Mouse (Mus musculus) forebrain, embryonic 15.5 days (tissue): ENCODE data around the gene Sept12. TPM values are rescaled to one million over a fixed set of nuclear protein-coding genes. Genes with fewer than 3 reads are reported as not detected.

Experiments
- ATAC-seq: fragments of 200-750 bp; cut with Nextera tagmentation; replicated peaks from 2 replicates; pipeline ENCODE4 v1.8.0; 2017; ENCODE audit warnings: mild to moderate bottlenecking, moderate TSS enrichment, moderate library complexity
- H3K27ac ChIP-seq: fragments of 300-500 bp; sonication (generic); replicated peaks from 2 replicates; pipeline ENCODE4 v1.5.1; 2015; ENCODE audit warnings: mild to moderate bottlenecking, inconsistent platforms
- H3K27me3 ChIP-seq: fragments of 300-500 bp; sonication (generic); 2 replicates; pipeline ENCODE4 v1.6.1; 2015; ENCODE audit warnings: inconsistent platforms
- H3K36me3 ChIP-seq: fragments of 300-500 bp; sonication (generic); 2 replicates; pipeline ENCODE4 v1.6.1; 2015; ENCODE audit warnings: mild to moderate bottlenecking, inconsistent platforms
- H3K4me1 ChIP-seq: fragments of 300-500 bp; sonication (generic); 2 replicates; pipeline ENCODE4 v1.6.1; 2015; ENCODE audit warnings: inconsistent platforms
- H3K4me2 ChIP-seq: fragments of 300-500 bp; sonication (generic); replicated peaks from 2 replicates; pipeline ENCODE4 v1.6.1; 2015; ENCODE audit warnings: mild to moderate bottlenecking, inconsistent platforms
- H3K4me3 ChIP-seq: fragments of 300-500 bp; sonication (generic); 2 replicates; pipeline ENCODE4 v1.5.1; 2015; ENCODE audit warnings: mild to moderate bottlenecking, inconsistent platforms
- H3K9ac ChIP-seq: fragments of 300-500 bp; sonication (generic); replicated peaks from 2 replicates; pipeline ENCODE4 v1.6.1; 2015; ENCODE audit warnings: mild to moderate bottlenecking, inconsistent platforms
- H3K9me3 ChIP-seq: fragments of 300-500 bp; sonication (generic); 2 replicates; pipeline ENCODE4 v1.6.1; 2016; ENCODE audit warnings: inconsistent platforms
- WGBS: fragments of 180-500 bp; shearing (Covaris S2); methylation state at CpG from one replicate; pipeline ENCODE4 v1.1.7; 2015; ENCODE audit warnings: mixed read lengths; 5-methylcytosine and 5-hydroxymethylcytosine counted together
- polyA plus RNA-seq: library from polyadenylated mRNA; unstranded; fragments of >200 nt; fragmentation: Nextera tagmentation; extraction: Ambion mirVana; gene quantifications from 2 replicates; pipeline ENCODE4 v1.2.1, GENCODE M21; 2015

The Sept12 gene
- polyA plus RNA-seq, 1 experiment from 2014 or later, result not detected

- no peak for ATAC-seq
- Histone ChIP-seq H3K4me3 (no peak overlapping the region), H3K9me3 (no peaks in the 10 kb centered on the region), H3K36me3 (no peaks in the 10 kb centered on the region; the same call in 1 of the 2 replicates), H3K9ac (no peak overlapping the region), H3K27me3 (no peaks in the 10 kb centered on the region), H3K4me2 (no peak overlapping the region), H3K27ac (no peak overlapping the region), H3K4me1 (peaks cover 7% of the 10 kb centered on the region)
- 86% methylated on average over 5 of the region's 5 CpGs for WGBS
Measured at GRCm38 (mm10) chr16:4969055-4969843, 28.4 kb downstream of the Sept12 start.

GRCm38 (mm10) chr16:4968426-4968825, 29.2 kb downstream of the Sept12 start:
- no peaks in the 10 kb centered on the region for H3K9me3 ChIP-seq
- H3K36me3 ChIP-seq, result no peaks in the 10 kb centered on the region; the same call in 1 of the 2 replicates
- peaks cover 7% of the 10 kb centered on the region for H3K4me1 ChIP-seq
- WGBS, result 74% methylated on average over 3 of the region's 3 CpGs
- no peak overlapping the region for H3K4me2 ChIP-seq
- no peak overlapping the region for H3K4me3 ChIP-seq
- H3K27me3 ChIP-seq, result no peaks in the 10 kb centered on the region
- no peak for ATAC-seq
- H3K9ac ChIP-seq, result no peak overlapping the region
- H3K27ac ChIP-seq, result no peak overlapping the region

- 87% methylated on average over 8 of the region's 8 CpGs for WGBS
- Histone ChIP-seq H3K4me3 (no peak overlapping the region), H3K27ac (no peak overlapping the region)
Measured at GRCm38 (mm10) chr16:4965392-4966129, 32.1 kb downstream of the Sept12 start.

GRCm38 (mm10) chr16:4964731-4965391, 32.8 kb downstream of the Sept12 start:
- ATAC-seq, result peak; percentile 17

More at GRCm38 (mm10) chr16:4965392-4966129, 32.1 kb downstream of the Sept12 start:
- no peaks in the 10 kb centered on the region; the same call in 1 of the 2 replicates for H3K36me3 ChIP-seq
- ATAC-seq, result no peak
- H3K27me3 ChIP-seq, result no peaks in the 10 kb centered on the region
- H3K4me2 ChIP-seq, result no peak overlapping the region
- no peak overlapping the region for H3K9ac ChIP-seq
- H3K9me3 ChIP-seq, result no peaks in the 10 kb centered on the region
- peaks cover 25% of the 10 kb centered on the region for H3K4me1 ChIP-seq

GRCm38 (mm10) chr16:4963797-4964709, 33.6 kb downstream of the Sept12 start, which contains the start of gene Anks3:
Gene Anks3, minus strand, starts transcription at chr16:4964205.
- peaks cover 25% of the 10 kb centered on the region for H3K4me1 ChIP-seq
- ATAC-seq, result peak; percentile 99
- peak within 1 kb of the TSS; percentile 80 for H3K4me3 ChIP-seq
- peak within 1 kb of the TSS; percentile 77 for H3K9ac ChIP-seq
- H3K36me3 ChIP-seq, result no peaks in the 10 kb centered on the region
- H3K27me3 ChIP-seq, result no peaks in the 10 kb centered on the region
- peak within 1 kb of the TSS; percentile 85 for H3K27ac ChIP-seq
- no peaks in the 10 kb centered on the region for H3K9me3 ChIP-seq
- under 1% methylated on average over 76 of the region's 76 CpGs for WGBS
- H3K4me2 ChIP-seq, result peak within 1 kb of the TSS; percentile 68

More at GRCm38 (mm10) chr16:4964731-4965391, 32.8 kb downstream of the Sept12 start:
- WGBS, result 22% methylated on average over 13 of the region's 13 CpGs
- H3K9ac ChIP-seq, result peak overlapping the region; percentile 77
- peak overlapping the region; percentile 68 for H3K4me2 ChIP-seq
- H3K36me3 ChIP-seq, result no peaks in the 10 kb centered on the region; the same call in 1 of the 2 replicates
- H3K9me3 ChIP-seq, result no peaks in the 10 kb centered on the region
- H3K4me3 ChIP-seq, result peak overlapping the region; percentile 80
- H3K4me1 ChIP-seq, result peaks cover 25% of the 10 kb centered on the region
- H3K27ac ChIP-seq, result peak overlapping the region; percentile 85
- no peaks in the 10 kb centered on the region for H3K27me3 ChIP-seq

GRCm38 (mm10) chr16:4963346-4963745, 34.3 kb downstream of the Sept12 start:
- H3K27ac ChIP-seq, result 0 out of 2 replicates have a peak overlapping the region, but pooled peaks have one; percentile 85
- H3K9me3 ChIP-seq, result no peaks in the 10 kb centered on the region
- H3K4me2 ChIP-seq, result peak overlapping the region; percentile 68
- peak overlapping the region; percentile 77 for H3K9ac ChIP-seq
- H3K36me3 ChIP-seq, result no peaks in the 10 kb centered on the region
- ATAC-seq, result no peak
- H3K27me3 ChIP-seq, result no peaks in the 10 kb centered on the region
- peak overlapping the region; percentile 80 for H3K4me3 ChIP-seq
- H3K4me1 ChIP-seq, result peaks cover 25% of the 10 kb centered on the region
- WGBS, result 37% methylated on average over 9 of the region's 9 CpGs

- H3K4me3 ChIP-seq, result no peak overlapping the region
- H3K36me3 ChIP-seq, result peaks cover 15% of the 10 kb centered on the region
- no peaks in the 10 kb centered on the region for H3K9me3 ChIP-seq
- no peak for ATAC-seq
- 91% methylated on average over 8 of the region's 8 CpGs for WGBS
- no peak overlapping the region for H3K27ac ChIP-seq
- H3K27me3 ChIP-seq, result no peaks in the 10 kb centered on the region
- H3K4me2 ChIP-seq, result no peak overlapping the region
- H3K4me1 ChIP-seq, result peaks cover 22% of the 10 kb centered on the region
- no peak overlapping the region for H3K9ac ChIP-seq
Measured at GRCm38 (mm10) chr16:4960260-4960659, 37.4 kb downstream of the Sept12 start.

GRCm38 (mm10) chr16:4957446-4957845, 40.2 kb downstream of the Sept12 start:
- peaks cover 7% of the 10 kb centered on the region for H3K4me1 ChIP-seq
- WGBS, result 90% methylated on average over 3 of the region's 3 CpGs
- H3K9ac ChIP-seq, result no peak overlapping the region
- H3K27me3 ChIP-seq, result no peaks in the 10 kb centered on the region
- H3K36me3 ChIP-seq, result peaks cover 43% of the 10 kb centered on the region
- H3K4me2 ChIP-seq, result no peak overlapping the region
- no peaks in the 10 kb centered on the region for H3K9me3 ChIP-seq
- no peak overlapping the region for H3K27ac ChIP-seq
- H3K4me3 ChIP-seq, result no peak overlapping the region
- ATAC-seq, result no peak

GRCm38 (mm10) chr16:4956609-4957008, 41.0 kb downstream of the Sept12 start:
- H3K27me3 ChIP-seq, result no peaks in the 10 kb centered on the region
- no peak overlapping the region for H3K27ac ChIP-seq
- no peak overlapping the region for H3K4me3 ChIP-seq
- 91% methylated on average over 3 of the region's 3 CpGs for WGBS
- H3K9ac ChIP-seq, result no peak overlapping the region
- ATAC-seq, result no peak
- H3K4me1 ChIP-seq, result no peaks in the 10 kb centered on the region
- peaks cover 50% of the 10 kb centered on the region for H3K36me3 ChIP-seq
- no peak overlapping the region for H3K4me2 ChIP-seq
- H3K9me3 ChIP-seq, result no peaks in the 10 kb centered on the region

GRCm38 (mm10) chr16:4947378-4947777, 50.3 kb downstream of the Sept12 start:
- H3K4me1 ChIP-seq, result no peaks in the 10 kb centered on the region
- no peak overlapping the region for H3K4me2 ChIP-seq
- H3K27ac ChIP-seq, result no peak overlapping the region
- ATAC-seq, result no peak
- WGBS, result 79% methylated on average over 4 of the region's 4 CpGs
- peaks cover 87% of the 10 kb centered on the region for H3K36me3 ChIP-seq
- H3K9ac ChIP-seq, result no peak overlapping the region
- H3K27me3 ChIP-seq, result no peaks in the 10 kb centered on the region
- H3K4me3 ChIP-seq, result no peak overlapping the region
- no peaks in the 10 kb centered on the region for H3K9me3 ChIP-seq

- peaks cover 87% of the 10 kb centered on the region for H3K36me3 ChIP-seq
- H3K9me3 ChIP-seq, result no peaks in the 10 kb centered on the region
- H3K27ac ChIP-seq, result no peak overlapping the region
- no peaks in the 10 kb centered on the region for H3K27me3 ChIP-seq
- H3K4me1 ChIP-seq, result no peaks in the 10 kb centered on the region
- WGBS, result 90% methylated on average over 3 of the region's 3 CpGs
- H3K4me2 ChIP-seq, result no peak overlapping the region
- no peak overlapping the region for H3K9ac ChIP-seq
- ATAC-seq, result no peak
- H3K4me3 ChIP-seq, result no peak overlapping the region
Measured at GRCm38 (mm10) chr16:4946155-4946554, 51.5 kb downstream of the Sept12 start.
